Mouse (Mus musculus): ENCODE measurements at regions not wholly inside any gene's neighbourhood (a gene's known extent, or its start where the extent isn't known, plus 50 kb on each side); places are given as distances from the start of the nearest gene placed in this dataset.

- Histone ChIP-seq H3K4me1 (ENCODE audit: control insufficient read depth, insufficient read depth, low read length) (no peaks in the 10 kb centered on the region), H3K9ac (ENCODE audit: low read depth, low read length) (no peak overlapping the region), H3K4me3 (ENCODE audit: low read depth, low read length) (no peak overlapping the region), H3K27ac (replicated peaks; ENCODE audit: low read depth, low read length) (no peak overlapping the region), H3K4me2 (ENCODE audit: low read depth, low read length) (no peak overlapping the region), H3K36me3 (ENCODE audit: control insufficient read depth, insufficient read depth, low read length) (no peaks in the 10 kb centered on the region), H3K9me3 (ENCODE audit: control insufficient read depth, low read length) (no peaks in the 10 kb centered on the region), H3K27me3 (replicated peaks; ENCODE audit: control insufficient read depth, insufficient read depth, low read length) (no peaks in the 10 kb centered on the region)
- DNase-seq (ENCODE audit: low spot score) (no peak), ATAC-seq (ENCODE audit: low read depth) (no peak)
- 87% methylated on average over 2 of the region's 2 CpGs for WGBS
Measured at GRCm38 (mm10) chr11:90812971-90813370, 124.8 kb upstream of the Tom1l1 start.

- Histone ChIP-seq H3K27ac (replicated peaks; ENCODE audit: low read depth, low read length) (no peak overlapping the region), H3K36me3 (ENCODE audit: control insufficient read depth, insufficient read depth, low read length) (no peaks in the 10 kb centered on the region), H3K9me3 (ENCODE audit: control insufficient read depth, low read length) (no peaks in the 10 kb centered on the region), H3K4me2 (ENCODE audit: low read depth, low read length) (no peak overlapping the region), H3K9ac (ENCODE audit: low read depth, low read length) (no peak overlapping the region), H3K4me3 (ENCODE audit: low read depth, low read length) (no peak overlapping the region), H3K4me1 (ENCODE audit: control insufficient read depth, insufficient read depth, low read length) (no peaks in the 10 kb centered on the region), H3K27me3 (replicated peaks; ENCODE audit: control insufficient read depth, insufficient read depth, low read length) (no peaks in the 10 kb centered on the region)
- DNase-seq (ENCODE audit: low spot score) (no peak), ATAC-seq (ENCODE audit: low read depth) (no peak)
- 87% methylated on average over 4 of the region's 4 CpGs for WGBS
Measured at GRCm38 (mm10) chr11:90812530-90812929, 124.4 kb upstream of the Tom1l1 start.

GRCm38 (mm10) chr11:90808443-90808842, 120.3 kb upstream of the Tom1l1 start:
- Histone ChIP-seq H3K9ac (ENCODE audit: low read depth, low read length) (no peak overlapping the region), H3K4me3 (ENCODE audit: low read depth, low read length) (no peak overlapping the region), H3K9me3 (ENCODE audit: control insufficient read depth, low read length) (no peaks in the 10 kb centered on the region), H3K27ac (replicated peaks; ENCODE audit: low read depth, low read length) (peak overlapping the region; percentile 3; the same call in 1 of the 2 replicates), H3K4me2 (ENCODE audit: low read depth, low read length) (no peak overlapping the region), H3K27me3 (replicated peaks; ENCODE audit: control insufficient read depth, insufficient read depth, low read length) (no peaks in the 10 kb centered on the region), H3K4me1 (ENCODE audit: control insufficient read depth, insufficient read depth, low read length) (no peaks in the 10 kb centered on the region), H3K36me3 (ENCODE audit: control insufficient read depth, insufficient read depth, low read length) (no peaks in the 10 kb centered on the region)
- peak; percentile 85 for DNase-seq (ENCODE audit: low spot score)
- WGBS: 34% methylated on average over 1 of the region's 1 CpGs
- ATAC-seq (ENCODE audit: low read depth): peak; percentile 57; the same call in 1 of the 2 replicates

GRCm38 (mm10) chr11:90807343-90807742, 119.2 kb upstream of the Tom1l1 start:
- H3K4me2 ChIP-seq (ENCODE audit: low read depth, low read length): no peak overlapping the region
- no peak overlapping the region for H3K4me3 ChIP-seq (ENCODE audit: low read depth, low read length)
- no peaks in the 10 kb centered on the region for H3K36me3 ChIP-seq (ENCODE audit: control insufficient read depth, insufficient read depth, low read length)
- DNase-seq (ENCODE audit: low spot score) (peak; percentile 26), ATAC-seq (ENCODE audit: low read depth) (no peak)
- no peak overlapping the region for H3K27ac ChIP-seq (replicated peaks; ENCODE audit: low read depth, low read length)
- H3K4me1 ChIP-seq (ENCODE audit: control insufficient read depth, insufficient read depth, low read length): no peaks in the 10 kb centered on the region
- H3K27me3 ChIP-seq (replicated peaks; ENCODE audit: control insufficient read depth, insufficient read depth, low read length): no peaks in the 10 kb centered on the region
- no peak overlapping the region for H3K9ac ChIP-seq (ENCODE audit: low read depth, low read length)
- 59% methylated on average over 5 of the region's 5 CpGs for WGBS
- H3K9me3 ChIP-seq (ENCODE audit: control insufficient read depth, low read length): no peaks in the 10 kb centered on the region

GRCm38 (mm10) chr11:90802569-90803363, 114.6 kb upstream of the Tom1l1 start:
- no peak for ATAC-seq (ENCODE audit: low read depth)
- no peak for DNase-seq (ENCODE audit: low spot score)
- Histone ChIP-seq H3K9ac (ENCODE audit: low read depth, low read length) (no peak overlapping the region), H3K9me3 (ENCODE audit: control insufficient read depth, low read length) (no peaks in the 10 kb centered on the region), H3K36me3 (ENCODE audit: control insufficient read depth, insufficient read depth, low read length) (no peaks in the 10 kb centered on the region), H3K27me3 (replicated peaks; ENCODE audit: control insufficient read depth, insufficient read depth, low read length) (no peaks in the 10 kb centered on the region), H3K4me3 (ENCODE audit: low read depth, low read length) (no peak overlapping the region), H3K27ac (replicated peaks; ENCODE audit: low read depth, low read length) (no peak overlapping the region), H3K4me2 (ENCODE audit: low read depth, low read length) (no peak overlapping the region), H3K4me1 (ENCODE audit: control insufficient read depth, insufficient read depth, low read length) (no peaks in the 10 kb centered on the region)
- 74% methylated on average over 7 of the region's 7 CpGs for WGBS

- Histone ChIP-seq H3K27me3 (replicated peaks; ENCODE audit: control insufficient read depth, insufficient read depth, low read length) (no peaks in the 10 kb centered on the region), H3K9me3 (ENCODE audit: control insufficient read depth, low read length) (no peaks in the 10 kb centered on the region), H3K9ac (ENCODE audit: low read depth, low read length) (no peak overlapping the region), H3K36me3 (ENCODE audit: control insufficient read depth, insufficient read depth, low read length) (no peaks in the 10 kb centered on the region), H3K4me3 (ENCODE audit: low read depth, low read length) (no peak overlapping the region), H3K4me1 (ENCODE audit: control insufficient read depth, insufficient read depth, low read length) (no peaks in the 10 kb centered on the region), H3K4me2 (ENCODE audit: low read depth, low read length) (no peak overlapping the region), H3K27ac (replicated peaks; ENCODE audit: low read depth, low read length) (no peak overlapping the region)
- no peak for DNase-seq (ENCODE audit: low spot score)
- no peak for ATAC-seq (ENCODE audit: low read depth)
- 94% methylated on average over 2 of the region's 2 CpGs for WGBS
Measured at GRCm38 (mm10) chr11:90797577-90797976, 109.4 kb upstream of the Tom1l1 start.

- ATAC-seq (ENCODE audit: low read depth) (no peak), DNase-seq (ENCODE audit: low spot score) (no peak)
- Histone ChIP-seq H3K4me3 (ENCODE audit: low read depth, low read length) (no peak overlapping the region), H3K4me2 (ENCODE audit: low read depth, low read length) (no peak overlapping the region), H3K4me1 (ENCODE audit: control insufficient read depth, insufficient read depth, low read length) (no peaks in the 10 kb centered on the region), H3K9me3 (ENCODE audit: control insufficient read depth, low read length) (no peaks in the 10 kb centered on the region), H3K9ac (ENCODE audit: low read depth, low read length) (no peak overlapping the region), H3K36me3 (ENCODE audit: control insufficient read depth, insufficient read depth, low read length) (no peaks in the 10 kb centered on the region), H3K27me3 (replicated peaks; ENCODE audit: control insufficient read depth, insufficient read depth, low read length) (no peaks in the 10 kb centered on the region), H3K27ac (replicated peaks; ENCODE audit: low read depth, low read length) (no peak overlapping the region)
- 84% methylated on average over 8 of the region's 8 CpGs for WGBS
Measured at GRCm38 (mm10) chr11:90783537-90783936, 95.4 kb upstream of the Tom1l1 start.

- H3K4me2 ChIP-seq (ENCODE audit: low read depth, low read length): no peak overlapping the region
- ATAC-seq (ENCODE audit: low read depth): no peak
Measured at GRCm38 (mm10) chr11:90782975-90783374, 94.8 kb upstream of the Tom1l1 start.

GRCm38 (mm10) chr11:90775752-90776151, 87.6 kb upstream of the Tom1l1 start:
- 53% methylated on average over 1 of the region's 1 CpGs for WGBS
- DNase-seq (ENCODE audit: low spot score): peak; percentile 6
- Histone ChIP-seq H3K4me2 (ENCODE audit: low read depth, low read length) (no peak overlapping the region), H3K27me3 (replicated peaks; ENCODE audit: control insufficient read depth, insufficient read depth, low read length) (no peaks in the 10 kb centered on the region), H3K9me3 (ENCODE audit: control insufficient read depth, low read length) (no peaks in the 10 kb centered on the region), H3K4me3 (ENCODE audit: low read depth, low read length) (no peak overlapping the region), H3K9ac (ENCODE audit: low read depth, low read length) (no peak overlapping the region), H3K27ac (replicated peaks; ENCODE audit: low read depth, low read length) (no peak overlapping the region), H3K4me1 (ENCODE audit: control insufficient read depth, insufficient read depth, low read length) (no peaks in the 10 kb centered on the region), H3K36me3 (ENCODE audit: control insufficient read depth, insufficient read depth, low read length) (no peaks in the 10 kb centered on the region)
- no peak for ATAC-seq (ENCODE audit: low read depth)

More at GRCm38 (mm10) chr11:90782975-90783374, 94.8 kb upstream of the Tom1l1 start:
- no peaks in the 10 kb centered on the region for H3K27me3 ChIP-seq (replicated peaks; ENCODE audit: control insufficient read depth, insufficient read depth, low read length)
- peak; percentile 64 for DNase-seq (ENCODE audit: low spot score)
- H3K4me1 ChIP-seq (ENCODE audit: control insufficient read depth, insufficient read depth, low read length): no peaks in the 10 kb centered on the region
- H3K9ac ChIP-seq (ENCODE audit: low read depth, low read length): no peak overlapping the region
- no peaks in the 10 kb centered on the region for H3K9me3 ChIP-seq (ENCODE audit: control insufficient read depth, low read length)
- H3K4me3 ChIP-seq (ENCODE audit: low read depth, low read length): no peak overlapping the region
- H3K27ac ChIP-seq (replicated peaks; ENCODE audit: low read depth, low read length): no peak overlapping the region
- WGBS: 42% methylated on average over 6 of the region's 6 CpGs
- H3K36me3 ChIP-seq (ENCODE audit: control insufficient read depth, insufficient read depth, low read length): no peaks in the 10 kb centered on the region

Measured in embryonic facial prominence, embryonic 14.5 days (tissue).